Mouse (Mus musculus): Measurements from ENCODE around the gene Rpl32.
"Not testable (repeated sequence)": the region's sequence is repeated elsewhere in the genome, so short reads cannot be mapped to it uniquely, and the experiment has no call there.

The Rpl32 gene

DNA sequence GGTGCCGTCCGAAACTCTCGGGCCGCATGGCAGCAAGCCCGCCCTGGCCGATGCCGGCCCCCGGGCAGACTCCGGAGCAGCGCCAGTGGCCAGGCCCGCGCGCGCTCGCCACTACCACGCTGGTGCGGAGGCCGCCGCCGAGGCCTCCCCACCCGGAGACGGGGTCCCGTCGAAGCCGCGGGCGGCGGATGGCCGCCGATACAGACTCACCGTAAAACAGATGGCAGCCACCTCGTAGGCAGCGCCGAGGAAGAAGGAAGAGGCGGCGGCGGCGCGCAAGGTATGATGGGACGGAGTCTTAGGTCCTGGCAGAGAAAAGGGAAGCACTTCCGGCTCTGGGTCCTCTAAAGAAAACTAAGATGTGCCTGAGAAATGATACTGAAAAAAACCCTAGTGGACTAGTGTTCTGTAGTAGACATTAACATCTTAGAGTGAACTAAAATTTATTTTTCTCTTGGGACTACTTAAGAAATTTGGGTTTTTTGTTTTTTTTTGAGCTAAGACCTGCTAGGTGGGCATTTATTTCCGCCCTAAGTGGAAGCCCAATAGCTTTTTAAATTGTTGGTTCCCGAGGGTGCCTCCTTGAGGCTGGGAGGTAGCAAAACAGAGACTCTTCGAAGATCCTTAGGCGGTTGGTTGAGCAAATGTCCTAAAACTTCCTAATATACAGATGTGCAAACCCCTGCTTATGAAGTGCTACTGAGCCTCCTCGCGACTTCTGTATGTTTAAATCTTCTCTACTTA is at the start of gene Rpl32:
Gene Rpl32, minus strand, starts transcription at position 260 of the 744 bp plus-strand sequence.
- peak; percentile 54 for DNase-seq (ENCODE audit: low spot score)

- DNase-seq (ENCODE audit: low spot score): no peak
Measured at GRCm38 (mm10) chr6:115856361-115856745, 47.8 kb upstream of the Rpl32 start.

DNA sequence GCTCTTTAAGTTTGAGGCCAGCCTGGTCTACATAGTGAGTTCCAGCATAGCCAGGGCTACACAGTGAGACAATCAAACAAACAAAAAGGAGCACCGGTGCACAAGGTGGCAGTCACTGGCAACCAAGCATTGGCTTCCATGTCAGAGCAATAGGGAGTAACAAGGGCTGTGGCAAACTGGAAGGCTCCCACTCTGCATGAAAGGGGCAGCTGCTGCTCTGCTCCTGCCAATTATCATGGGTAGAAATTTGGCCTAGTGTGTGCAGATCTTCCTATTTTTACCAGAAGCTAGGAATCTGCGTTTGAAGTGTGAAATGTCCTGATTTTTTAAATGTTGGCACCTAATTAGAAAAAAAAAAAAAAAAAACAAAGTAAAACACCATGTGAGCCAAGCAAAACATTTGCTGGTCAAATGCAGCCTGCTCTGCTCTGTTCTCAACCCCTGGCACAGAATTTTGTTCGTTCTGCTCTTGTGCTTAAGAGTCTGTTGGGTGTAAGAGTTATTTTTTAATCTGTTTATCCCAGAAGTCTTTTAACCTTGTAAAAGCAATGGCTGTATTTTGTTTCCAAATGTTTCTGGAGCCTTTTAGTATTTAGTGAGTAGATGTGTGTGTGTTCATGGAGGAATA is 47.3 kb upstream of the Rpl32 start:
- no peak for DNase-seq (ENCODE audit: low spot score)

- no peak for DNase-seq (ENCODE audit: low spot score)
Measured at GRCm38 (mm10) chr6:115854432-115854831, 45.9 kb upstream of the Rpl32 start.

- no peak for DNase-seq (ENCODE audit: low spot score)
Measured at GRCm38 (mm10) chr6:115853985-115854384, 45.4 kb upstream of the Rpl32 start.

DNA sequence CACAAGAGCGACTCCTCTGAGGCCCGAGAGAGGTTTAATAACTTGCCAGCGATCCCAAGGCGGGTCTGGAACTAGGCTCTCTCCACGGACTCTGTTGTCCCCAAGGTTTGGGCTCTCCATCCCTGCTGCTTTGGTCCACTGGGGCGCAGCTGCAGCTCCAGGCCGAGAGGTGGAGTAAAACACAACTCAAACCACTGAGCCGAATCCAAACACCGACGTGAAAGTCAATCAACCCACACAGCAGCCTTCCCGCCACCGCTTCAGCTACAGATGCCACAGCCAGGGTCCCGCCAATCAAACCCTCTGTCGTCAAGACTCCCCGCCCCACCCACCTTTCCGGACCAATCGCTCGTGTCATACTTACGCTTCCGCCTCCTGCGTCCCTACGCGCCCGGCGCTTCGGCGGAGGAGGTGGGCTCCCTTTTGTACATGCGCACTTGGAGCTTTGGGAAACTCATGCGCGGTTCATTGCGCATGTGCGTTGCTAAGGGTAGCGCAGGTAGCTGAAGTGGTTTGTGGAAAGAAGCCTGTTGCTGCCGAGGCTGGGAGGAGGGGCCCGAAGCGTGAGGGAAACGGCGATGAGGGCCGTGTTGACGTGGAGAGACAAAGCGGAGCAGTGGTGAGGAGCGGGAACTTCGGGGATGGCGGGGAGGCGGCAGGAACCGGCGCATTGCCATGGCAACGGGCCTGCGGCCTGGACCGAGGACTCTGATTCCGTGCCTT is 44.7 kb upstream of the Rpl32 start, which contains the start of the genes Mbd4 and Ift122:
Gene Mbd4, minus strand, starts transcription at position 281 of the 723 bp plus-strand sequence.
Gene Ift122, plus strand, starts transcription at position 380 of the 723 bp plus-strand sequence.
- DNase-seq (ENCODE audit: low spot score): peak; percentile 93

GRCm38 (mm10) chr6:115852446-115853090 is 44.0 kb upstream of the Rpl32 start:
- no peak for DNase-seq (ENCODE audit: low spot score)

DNA sequence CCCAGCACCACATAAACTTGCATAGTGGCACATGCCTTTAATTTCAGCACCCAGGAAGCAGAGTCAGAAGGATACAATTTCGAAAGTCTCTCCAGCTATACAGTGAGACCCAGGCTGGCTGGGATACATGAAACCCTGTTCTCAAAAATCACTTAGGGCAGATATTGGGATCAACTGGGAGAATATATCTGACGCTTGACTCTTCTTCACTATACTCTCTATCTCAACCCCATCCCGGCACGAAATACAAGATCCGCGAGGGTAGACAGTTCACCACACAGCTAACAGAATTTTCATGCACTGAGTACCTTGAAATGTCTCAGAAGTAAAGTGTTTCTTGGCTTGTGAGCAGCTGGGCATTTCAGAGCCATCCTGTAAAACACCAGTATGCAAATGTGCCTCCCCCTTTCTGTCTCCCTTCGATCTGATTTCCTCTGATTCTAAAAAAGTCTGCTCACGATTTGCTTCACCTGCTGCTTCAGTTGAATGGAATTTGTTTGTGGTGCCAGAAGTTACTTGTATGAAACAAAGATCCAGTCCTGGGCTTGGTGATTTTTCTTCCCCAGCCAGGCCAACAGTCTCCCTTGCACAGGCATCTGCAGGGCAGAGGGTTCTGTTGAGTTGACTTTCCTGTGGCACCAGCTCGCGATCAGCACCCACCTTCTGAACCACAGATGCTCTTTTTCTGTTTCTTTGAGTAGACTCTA is 40.2 kb upstream of the Rpl32 start:
- no peak for DNase-seq (ENCODE audit: low spot score)

GRCm38 (mm10) chr6:115846640-115847411 is 38.3 kb upstream of the Rpl32 start:
- DNase-seq (ENCODE audit: low spot score): no peak

- DNase-seq (ENCODE audit: low spot score): no peak
Measured at GRCm38 (mm10) chr6:115845006-115845405, 36.5 kb upstream of the Rpl32 start.

GRCm38 (mm10) chr6:115838745-115839144 is 30.2 kb upstream of the Rpl32 start:
- DNase-seq (ENCODE audit: low spot score): no peak

DNA sequence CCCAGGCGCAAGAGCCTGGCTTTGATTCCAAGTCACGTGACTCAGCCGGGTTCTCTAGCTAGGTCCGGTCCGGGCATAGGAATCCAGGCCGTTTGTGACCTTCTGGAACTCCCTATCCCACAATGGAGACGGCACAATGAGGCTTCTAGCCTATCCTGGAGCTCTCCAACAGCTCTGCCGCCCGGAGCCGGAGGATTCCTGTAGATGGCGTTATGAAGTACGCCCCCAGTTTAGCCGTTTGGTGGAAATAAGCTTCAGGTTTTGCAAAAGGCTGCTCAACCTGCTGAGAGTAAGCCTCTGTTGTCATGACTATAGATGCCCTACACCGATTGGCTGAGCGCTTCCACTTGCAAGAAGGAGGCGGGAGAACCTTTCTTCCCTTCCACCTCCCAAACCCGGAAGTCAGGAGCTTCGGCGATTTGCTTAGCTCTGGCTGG is 29.6 kb upstream of the Rpl32 start, which contains the start of gene Efcab12:
Gene Efcab12, minus strand, starts transcription at position 252 of the 437 bp plus-strand sequence.
- DNase-seq (ENCODE audit: low spot score): no peak

DNA sequence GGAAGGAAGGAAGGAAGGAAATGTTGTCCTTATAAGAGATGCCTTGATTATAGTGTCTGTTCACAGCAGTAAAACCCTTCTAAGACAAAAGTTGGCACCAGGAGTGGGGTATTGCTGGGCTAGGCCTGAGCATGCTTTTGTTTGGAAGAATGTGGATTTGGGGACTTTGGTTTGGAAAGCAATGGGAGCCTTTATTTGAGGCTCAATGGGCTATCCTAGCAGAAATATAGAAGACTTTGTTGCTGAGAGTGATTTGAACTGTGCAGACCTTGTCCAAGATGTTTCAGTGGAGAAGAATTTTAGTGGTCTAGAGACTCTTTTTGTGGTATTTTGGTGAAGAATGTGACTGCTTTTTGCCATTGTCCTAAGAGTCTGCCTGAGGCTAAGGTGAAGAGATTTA is 25.3 kb upstream of the Rpl32 start:
- DNase-seq (ENCODE audit: low spot score): no peak

DNA sequence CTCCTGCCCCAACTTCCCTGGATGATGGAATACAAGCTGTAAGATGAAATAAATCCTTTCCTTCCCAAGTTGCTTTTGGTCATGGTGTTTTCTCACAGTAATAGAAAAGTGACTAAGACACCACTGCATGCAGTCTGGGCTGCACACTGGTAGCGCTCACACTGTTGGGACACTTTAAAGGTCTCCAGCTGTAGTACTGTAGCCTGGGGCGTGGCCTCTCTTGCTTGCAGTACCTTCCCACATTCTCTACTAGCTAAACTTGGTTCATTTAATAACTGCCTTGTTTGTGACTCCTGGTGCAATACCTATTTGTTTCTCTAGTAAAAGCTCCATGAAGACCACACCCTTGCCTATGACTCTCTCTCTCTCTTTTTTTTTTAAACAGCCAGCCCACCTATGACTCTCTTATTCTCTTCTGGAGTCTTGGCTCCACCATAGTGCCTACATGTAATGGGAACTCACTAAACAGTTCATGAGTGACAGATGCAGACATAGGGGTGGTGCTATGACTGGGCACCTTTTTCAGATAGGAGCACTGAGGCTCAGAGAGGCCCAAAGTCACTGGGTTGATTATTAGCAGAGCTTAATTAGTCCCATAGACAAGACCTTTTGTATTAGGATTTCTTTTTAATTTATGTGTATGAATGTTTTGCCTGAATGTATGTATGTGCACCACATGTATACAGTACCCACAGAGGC is 23.8 kb upstream of the Rpl32 start:
- no peak for DNase-seq (ENCODE audit: low spot score)

DNA sequence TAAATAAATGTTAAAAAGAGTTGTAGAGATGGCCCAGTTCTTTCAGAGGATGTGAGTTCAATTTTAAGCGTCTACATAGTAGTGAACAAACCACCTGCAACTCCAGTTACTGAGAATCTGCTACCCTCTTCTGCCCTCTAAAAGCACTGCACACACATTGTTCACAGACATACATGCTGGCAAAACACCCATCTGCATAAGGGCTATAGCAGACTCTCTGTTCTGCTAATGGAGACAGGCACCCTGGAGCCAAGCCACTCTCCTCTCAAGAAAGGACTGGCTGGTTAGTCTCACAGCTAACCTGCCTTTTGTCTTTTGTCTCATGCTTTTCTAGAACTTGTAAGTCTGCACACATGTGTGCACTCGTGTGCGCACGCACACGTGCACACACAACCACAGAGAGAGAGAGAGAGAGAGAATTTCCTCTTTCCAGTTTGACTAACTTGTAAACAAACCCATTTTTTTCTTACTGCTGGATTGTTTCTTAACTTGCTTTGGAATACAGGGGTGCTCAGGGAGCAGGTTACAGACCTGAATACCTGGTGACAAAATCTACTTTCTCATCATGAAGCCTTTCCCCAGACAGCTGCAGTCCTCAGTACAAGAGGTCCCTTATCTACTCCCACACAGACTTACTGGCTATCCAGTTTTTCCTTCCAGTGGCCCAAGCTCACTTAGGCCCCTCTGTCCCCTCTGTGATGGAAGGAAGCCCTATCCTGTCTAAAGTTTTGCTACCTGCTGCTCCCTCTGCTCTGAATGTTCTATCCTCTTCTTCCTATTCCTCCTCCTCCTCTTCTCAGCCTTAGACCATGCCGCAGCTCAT is 22.4 kb upstream of the Rpl32 start:
- no peak for DNase-seq (ENCODE audit: low spot score)

- DNase-seq (ENCODE audit: low spot score): not testable (repeated sequence)
Measured at GRCm38 (mm10) chr6:115823850-115824464, 15.4 kb upstream of the Rpl32 start.

DNA sequence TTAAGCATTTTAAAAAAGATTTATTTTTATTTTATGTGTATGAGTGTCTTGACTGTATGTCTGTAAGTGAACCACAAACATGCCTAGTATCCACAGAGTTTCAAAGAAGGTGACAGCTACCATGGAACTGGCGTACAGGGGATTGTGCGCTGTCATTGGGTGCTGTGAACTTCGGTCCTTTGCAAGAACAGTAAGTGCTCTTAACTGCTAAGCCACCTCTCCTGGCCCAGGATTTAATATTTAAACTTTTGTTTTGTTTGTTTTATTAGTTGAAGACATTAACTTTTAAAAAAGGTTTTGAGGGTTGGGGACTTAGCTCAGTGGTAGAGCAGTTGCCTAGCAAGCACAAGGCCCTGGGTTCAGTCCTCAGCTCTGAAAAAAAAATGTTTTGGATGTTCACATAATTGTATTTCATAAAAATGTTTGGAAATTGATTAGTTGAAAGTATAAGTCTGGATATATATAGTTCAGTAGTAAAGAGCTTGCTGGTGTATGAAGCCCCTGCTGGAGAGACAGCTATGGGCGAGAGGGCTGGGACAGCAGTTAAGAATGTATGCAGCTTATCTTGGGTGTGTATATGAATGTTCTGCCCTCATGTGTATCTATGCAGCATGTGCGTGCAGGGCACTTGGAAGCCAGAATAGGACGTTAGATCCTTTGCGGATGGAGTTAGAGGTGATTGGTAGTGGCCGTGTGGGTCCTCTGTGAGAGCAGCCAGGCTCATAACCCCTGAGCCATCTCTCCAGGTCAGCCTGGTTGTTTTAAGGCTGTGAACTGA is 12.9 kb upstream of the Rpl32 start:
- DNase-seq (ENCODE audit: low spot score): no peak

GRCm38 (mm10) chr6:115818129-115818528 is 9.6 kb upstream of the Rpl32 start:
- DNase-seq (ENCODE audit: low spot score): no peak
